Comparison of ENCODE assay signal across 12 mouse cellular contexts in the genomic region with DNA sequence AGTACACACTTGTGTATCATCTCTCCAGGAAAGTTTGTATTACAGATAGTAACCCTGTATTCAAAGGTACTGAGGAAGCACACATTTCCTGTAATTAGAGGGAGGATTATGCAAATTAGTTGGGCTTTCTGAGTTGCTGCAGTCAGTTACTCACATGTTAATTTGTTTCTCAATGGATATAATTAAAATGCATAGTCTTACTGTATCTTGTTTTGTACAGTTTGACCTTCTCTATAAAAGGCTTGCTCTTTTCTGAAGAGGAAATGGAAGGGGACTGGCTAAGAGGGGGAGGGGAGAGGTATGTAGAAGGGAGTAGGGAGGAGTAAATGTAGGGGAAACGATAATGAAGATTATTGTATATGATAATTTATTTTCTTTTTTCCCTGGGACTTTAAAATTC.
"Had no signal": no experiment of that assay in that cellular context is flagged by ENCODE, and none has a peak within 500 bp of the region (broad histone marks: within the 10 kb centered on the region; RNA-seq: fewer than 3 reads in every experiment).

No protein-coding gene starts in this region.

- H3K9me3 ChIP-seq: kidney, embryonic 15.5 days; limb, embryonic 13.5 days; neural tube, embryonic 12.5 days had no signal

- H3K4me2 ChIP-seq: kidney, embryonic 15.5 days; limb, embryonic 13.5 days; neural tube, embryonic 12.5 days had no signal

- H3K4me1 ChIP-seq: kidney, embryonic 15.5 days; limb, embryonic 13.5 days; neural tube, embryonic 12.5 days had no signal

- H3K27me3 ChIP-seq: kidney, embryonic 15.5 days; limb, embryonic 13.5 days; neural tube, embryonic 12.5 days had no signal

- H3K4me3 ChIP-seq: kidney, embryonic 15.5 days; limb, embryonic 13.5 days; neural tube, embryonic 12.5 days had no signal

- DNase-seq: kidney, adult 2 months; kidney, postnatal 14 days; left cerebral cortex, postnatal 4 days; lung, adult 18-20 months; lung, postnatal 36 days; spleen, adult 18-20 months; thymus, adult 18-20 months; thymus, postnatal 25 days had no signal

- H3K27ac ChIP-seq: kidney, embryonic 15.5 days; limb, embryonic 13.5 days; liver, embryonic 14.5 days; neural tube, embryonic 12.5 days had no signal

- H3K9ac ChIP-seq: kidney, embryonic 15.5 days; limb, embryonic 13.5 days; liver, embryonic 14.5 days; neural tube, embryonic 12.5 days had no signal

- H3K36me3 ChIP-seq: kidney, embryonic 15.5 days; limb, embryonic 13.5 days; neural tube, embryonic 12.5 days had no signal
